ENCODE assay signal across 9 mouse cellular contexts in genomic region chr4:115062875-115063517, GRCm38 (mm10). TPM values are rescaled to one million over a fixed set of nuclear protein-coding genes. Genes with fewer than 3 reads are reported as not detected.
DNase-seq lines count a peak whose midpoint lies in the region; ATAC-seq and TF ChIP-seq lines count a peak whose summit lies in the region.
"Had no signal": no experiment of that assay in that cellular context is flagged by ENCODE, and none has a peak within 500 bp of the region (broad histone marks: within the 10 kb centered on the region; RNA-seq: fewer than 3 reads in every experiment).

No protein-coding gene starts in this region.

- no peaks in the 10 kb centered on the region for H3K9me3 ChIP-seq in forebrain, embryonic 16.5 days (ENCODE audit: control insufficient read depth, low read length)
- no peaks in the 10 kb centered on the region for H3K9me3 ChIP-seq in intestine, postnatal 0 days (ENCODE audit: control insufficient read depth)
- H3K9me3 ChIP-seq in stomach, embryonic 14.5 days (ENCODE audit: control insufficient read depth, low read depth, low read length) = no peaks in the 10 kb centered on the region

- peak; percentile 18 for DNase-seq in left cerebral cortex, postnatal 4 days
- DNase-seq in left cerebral cortex, adult 11 months (ENCODE audit: low spot score) = no peak
- DNase-seq in adrenal gland, adult 2 months = peak; percentile 42
- no peak for DNase-seq in c-Kit-positive CD71-positive TER-119-positive erythroid progenitor cells, embryonic 14.5 days (ENCODE audit: low spot score)

- peak overlapping the region; percentile 95 for H3K4me2 ChIP-seq in forebrain, embryonic 16.5 days (ENCODE audit: low read length)
- H3K4me2 ChIP-seq in intestine, postnatal 0 days (replicated peaks; ENCODE audit: low read depth) = peak overlapping the region; percentile 79
- H3K4me2 ChIP-seq in stomach, embryonic 14.5 days (replicated peaks; ENCODE audit: low read depth, low read length) = peak overlapping the region; percentile 91

- peak overlapping the region; percentile 52 for H3K4me3 ChIP-seq in forebrain, embryonic 16.5 days (replicated peaks; ENCODE audit: low read length)
- H3K4me3 ChIP-seq in intestine, postnatal 0 days (ENCODE audit: low read depth, low read length) = peak overlapping the region; percentile 51
- H3K4me3 ChIP-seq in stomach, embryonic 14.5 days (ENCODE audit: low read depth, low read length) = peak overlapping the region; percentile 44

- peaks cover 72% of the 10 kb centered on the region for H3K27me3 ChIP-seq in forebrain, embryonic 16.5 days (replicated peaks; ENCODE audit: control insufficient read depth, insufficient read depth, low read length)
- peaks cover 87% of the 10 kb centered on the region for H3K27me3 ChIP-seq in intestine, postnatal 0 days (replicated peaks; ENCODE audit: control insufficient read depth, insufficient read depth, low read length)
- H3K27me3 ChIP-seq in stomach, embryonic 14.5 days (ENCODE audit: control insufficient read depth, insufficient read depth, low read length) = peaks cover 67% of the 10 kb centered on the region

- H3K9ac ChIP-seq in forebrain, embryonic 16.5 days (replicated peaks; ENCODE audit: low read depth, low read length) = peak overlapping the region; percentile 64
- H3K9ac ChIP-seq in intestine, postnatal 0 days (ENCODE audit: low read depth, low read length) = peak overlapping the region; percentile 26; the same call in 1 of the 2 replicates
- no peak overlapping the region; the same call in 1 of the 2 replicates for H3K9ac ChIP-seq in stomach, embryonic 14.5 days (replicated peaks; ENCODE audit: low read depth, low read length)

- no peak overlapping the region for H3K27ac ChIP-seq in forebrain, embryonic 16.5 days (ENCODE audit: low read length)
- no peak overlapping the region for H3K27ac ChIP-seq in intestine, postnatal 0 days (ENCODE audit: low read depth, low read length)
- no peak overlapping the region for H3K27ac ChIP-seq in stomach, embryonic 14.5 days (ENCODE audit: low read length)

- H3K4me1 ChIP-seq in forebrain, embryonic 16.5 days (replicated peaks; ENCODE audit: control insufficient read depth, insufficient read depth, low read length) = peaks cover 14% of the 10 kb centered on the region
- 0 out of 2 replicates have a peak, but pooled peaks cover 2% of the 10 kb centered on the region for H3K4me1 ChIP-seq in intestine, postnatal 0 days (replicated peaks; ENCODE audit: control insufficient read depth, insufficient read depth, low read length)
- H3K4me1 ChIP-seq in stomach, embryonic 14.5 days (ENCODE audit: control insufficient read depth, insufficient read depth, low read length) = 0 out of 2 replicates have a peak, but pooled peaks cover 3% of the 10 kb centered on the region

- intact Hi-C loops in left cerebral cortex, postnatal 4 days (cut with DNase I) = no loop called here

- peak; percentile 88 for ATAC-seq in forebrain, embryonic 16.5 days
- peak; percentile 25; the same call in 1 of the 2 replicates for ATAC-seq in intestine, postnatal 0 days
- peak; percentile 36 for ATAC-seq in megakaryocyte, adult 5-6 weeks (ENCODE audit: poor library complexity, severe bottlenecking)
- ATAC-seq in stomach, embryonic 14.5 days (ENCODE audit: insufficient number of reproducible peaks, insufficient read depth, low FRiP score, low read depth) = peak; percentile 64

- under 1% methylated on average over 56 of the region's 58 CpGs for WGBS in forebrain, embryonic 16.5 days
- WGBS in intestine, postnatal 0 days = 1% methylated on average over 52 of the region's 58 CpGs
- WGBS in stomach, embryonic 14.5 days = under 1% methylated on average over 53 of the region's 58 CpGs

- no peaks in the 10 kb centered on the region for H3K36me3 ChIP-seq in forebrain, embryonic 16.5 days (ENCODE audit: control insufficient read depth, insufficient read depth)
- H3K36me3 ChIP-seq in intestine, postnatal 0 days (ENCODE audit: control insufficient read depth, insufficient read depth) = no peaks in the 10 kb centered on the region
- no peaks in the 10 kb centered on the region for H3K36me3 ChIP-seq in stomach, embryonic 14.5 days (ENCODE audit: control insufficient read depth, insufficient read depth, low read length)

- TF ChIP-seq CTCF in intestine, postnatal 0 days (IDR thresholded peaks at IDR 0.05; ENCODE audit: low read depth) = no peak

RNA-seq across cellular contexts. Expression of gene Tal1, which starts 6.8 kb away (rescaled TPM):
- total RNA-seq in left cerebral cortex, postnatal 4 days (2021) = 1 to 10 TPM; 2.1 to 2.4 TPM
- 1 to 10 TPM; 1.8 to 2.8 TPM for total RNA-seq in adrenal gland, adult 2 months (2021)
- 5.1 and 8.9 TPM in 2 replicates for polyA plus RNA-seq in adrenal gland, adult 2 months (2012; rRNA removed)
- polyA plus RNA-seq in forebrain, embryonic 16.5 days (2015; fragmentation: Nextera tagmentation; extraction: Ambion mirVana) = 0.25 and 0.62 TPM in 2 replicates
- 0.22 and 0.27 TPM in 2 replicates for polyA plus RNA-seq in intestine, postnatal 0 days (2015; fragmentation: Nextera tagmentation; extraction: Ambion mirVana)
- 2.2 and 3.8 TPM in 2 replicates for total RNA-seq in megakaryocyte, adult 5-6 weeks (2015)
- 1.8 and 2.6 TPM in 2 replicates for total RNA-seq in megakaryocyte, adult 5-6 weeks (2017)
- polyA plus RNA-seq in stomach, embryonic 14.5 days (2014; fragmentation: Nextera tagmentation; extraction: Ambion mirVana) = 0.55 and 0.97 TPM in 2 replicates

RNA-seq across cellular contexts. Expression of gene Pdzk1ip1, which starts 25.5 kb away (rescaled TPM):
- under 1 TPM; 0.84 to 0.95 TPM for total RNA-seq in left cerebral cortex, postnatal 4 days (2021)
- total RNA-seq in adrenal gland, adult 2 months (2021) = under 1 TPM; 0.48 to 0.61 TPM
- 5.1 and 10.0 TPM in 2 replicates for polyA plus RNA-seq in adrenal gland, adult 2 months (2012; rRNA removed)
- 0.46 and 1.2 TPM in 2 replicates for polyA plus RNA-seq in forebrain, embryonic 16.5 days (2015; fragmentation: Nextera tagmentation; extraction: Ambion mirVana)
- polyA plus RNA-seq in intestine, postnatal 0 days (2015; fragmentation: Nextera tagmentation; extraction: Ambion mirVana) = 358 and 402 TPM in 2 replicates
- total RNA-seq in megakaryocyte, adult 5-6 weeks (2015) = 1.5 and 2.8 TPM in 2 replicates
- 0.33 and 0.53 TPM in 2 replicates for total RNA-seq in megakaryocyte, adult 5-6 weeks (2017)
- polyA plus RNA-seq in stomach, embryonic 14.5 days (2014; fragmentation: Nextera tagmentation; extraction: Ambion mirVana) = 42.3 and 43.8 TPM in 2 replicates
- total RNA-seq: gastrocnemius, adult 8-10 months had no signal

Comparison
In these comparisons a context has a peak if more than half of its experiments do, and no peak if none do; other contexts are left out.
1. DNase-seq: peak in left cerebral cortex, postnatal 4 days (single experiment) and adrenal gland, adult 2 months (single experiment); none in left cerebral cortex, adult 11 months (single experiment) and c-Kit-positive CD71-positive TER-119-positive erythroid progenitor cells, embryonic 14.5 days (single experiment).
2. ATAC-seq: peak in every context shown above with its lines; median percentile 88 in forebrain, embryonic 16.5 days; 64 in stomach, embryonic 14.5 days; 36 in megakaryocyte, adult 5-6 weeks; 25 in intestine, postnatal 0 days.
3. Peak in every context shown above with its lines, with median percentiles within 50 percentile points of each other: H3K4me2 ChIP-seq and H3K4me3 ChIP-seq.